Mouse (Mus musculus): ENCODE results near the gene Fhod1. TPM values are rescaled to one million over a fixed set of nuclear protein-coding genes. Genes with fewer than 3 reads are reported as not detected.

Fhod1 gene
- total and polyA plus RNA-seq, 3 experiments = 0.81 to 8.1 (median 3.1) TPM

DNA sequence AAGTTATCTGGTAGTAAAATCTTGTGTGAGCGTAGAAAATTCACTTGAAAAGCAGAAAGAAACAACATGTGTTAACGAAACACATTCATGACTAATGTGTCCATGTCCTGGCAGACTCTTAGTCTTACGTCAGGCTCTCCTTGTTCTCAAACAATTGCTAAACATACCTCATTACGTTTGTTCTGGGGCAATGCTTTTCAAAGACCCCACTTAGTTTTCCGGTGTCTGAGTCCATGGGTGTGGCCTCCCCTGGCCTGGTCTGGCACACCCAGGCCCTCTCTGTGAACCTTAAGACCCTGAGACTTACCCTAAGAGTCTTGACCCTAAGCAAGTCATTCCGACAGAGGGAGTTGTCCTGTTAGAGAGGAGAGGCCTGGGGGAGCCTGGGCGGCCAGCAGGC lies 46.2 kb upstream of the Fhod1 start:
- TF ChIP-seq BHLHE40 (IDR thresholded peaks at IDR 0.05; ENCODE audit: low read depth, low read length) (no peak), JUND (conservative IDR thresholded peaks at IDR 0.05; ENCODE audit: low read depth, low read length) (no peak), CHD1 (IDR thresholded peaks at IDR 0.05; ENCODE audit: low read depth, low read length) (no peak), IRF4 (IDR thresholded peaks at IDR 0.05; ENCODE audit: low read depth, low read length) (no peak), EP300 (IDR thresholded peaks at IDR 0.05; ENCODE audit: low read length) (no peak), SIN3A (IDR thresholded peaks at IDR 0.05; ENCODE audit: low read length) (no peak), NELFE (IDR thresholded peaks at IDR 0.05; ENCODE audit: low read depth, low read length) (no peak), JUN (IDR thresholded peaks at IDR 0.05; ENCODE audit: insufficient read depth, low read depth, low read length) (no peak), ZC3H11A (IDR thresholded peaks at IDR 0.05; ENCODE audit: low read depth, low read length) (no peak), ZNF384 (IDR thresholded peaks at IDR 0.05; ENCODE audit: low read depth, low read length) (no peak), POLR2A (IDR thresholded peaks at IDR 0.05; ENCODE audit: low read depth, low read length) (no peak)
- Histone ChIP-seq H3K27me3 (replicated peaks) (no peaks in the 10 kb centered on the region), H3K36me3 (replicated peaks in 1 of 2; ENCODE audit: control insufficient read depth in 1 of 2, insufficient read depth in 1 of 2, low read length in 1 of 2) (no peaks in the 10 kb centered on the region), H3K9ac (ENCODE audit: insufficient read depth, low read depth) (no peak overlapping the region), H3K79me2 (replicated peaks; ENCODE audit: control insufficient read depth, extremely low read depth, insufficient read depth, poor library complexity, severe bottlenecking) (no peaks in the 10 kb centered on the region), H3K4me3 (replicated peaks in 1 of 3; ENCODE audit: low read depth in 2 of 3, low read length in 2 of 3, poor library complexity in 1 of 3) (no peak overlapping the region), H3K4me1 (ENCODE audit: control insufficient read depth in 1 of 2, insufficient read depth in 2 of 2) (peaks cover 24 to 49% of the 10 kb centered on the region in 2 experiments), H3K4me2 (ENCODE audit: insufficient read depth, low read depth, poor library complexity, severe bottlenecking) (no peak overlapping the region), H3K27ac (ENCODE audit: insufficient read depth, low read depth) (no peak overlapping the region), H3K9me3 (replicated peaks; ENCODE audit: low read length) (peaks cover 3% of the 10 kb centered on the region)
- no peak for DNase-seq (ENCODE audit: extremely low read depth)
- in situ Hi-C loops (cut with MboI; ENCODE audit: low pct_ligation_motif_present, low pct_unique_long_range_greater_than_20kb, low sequenced_read_pairs) = no loop called here
- dilution Hi-C loops (cut with MboI; ENCODE audit: extremely low pct_ligation_motif_present, extremely low pct_unique_long_range_greater_than_20kb, low sequenced_read_pairs) = no loop called here

DNA sequence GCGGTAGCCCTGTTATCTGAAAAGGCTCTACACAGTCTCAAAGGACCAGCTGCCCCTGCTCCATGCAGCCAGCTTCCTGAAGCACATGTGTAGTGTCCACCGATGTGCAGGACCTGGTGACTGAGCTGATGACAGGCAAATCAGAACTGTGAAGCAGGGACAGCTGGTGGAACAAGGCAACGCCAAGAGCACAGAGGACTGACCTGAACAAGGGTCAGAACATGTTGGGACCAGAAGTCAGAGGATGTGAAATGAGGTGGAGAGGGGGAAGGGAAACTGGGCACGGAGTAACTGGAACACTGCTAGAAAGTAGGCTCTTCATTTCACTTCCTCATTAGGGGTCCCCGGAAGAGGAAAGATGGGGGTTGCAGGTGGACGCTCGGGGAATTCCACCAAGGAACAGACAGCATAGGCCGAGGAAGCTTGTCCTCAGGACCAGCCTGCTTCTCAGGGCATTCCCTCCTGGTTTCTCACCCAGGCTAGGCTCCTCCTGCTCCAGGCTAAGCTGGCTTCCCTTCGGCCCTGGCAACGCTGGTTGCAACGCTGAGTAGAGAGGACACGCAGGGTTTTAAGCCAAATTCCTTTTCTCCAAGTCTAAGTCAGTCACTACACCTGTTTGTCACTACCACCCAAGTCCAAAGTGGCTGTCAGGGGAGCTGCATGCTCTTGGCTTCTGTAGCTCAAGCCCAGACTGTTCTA lies 45.5 kb upstream of the Fhod1 start:
- Histone ChIP-seq H3K9ac (ENCODE audit: insufficient read depth, low read depth) (0 out of 2 replicates have a peak overlapping the region, but pooled peaks have one; percentile 13), H3K27me3 (replicated peaks) (no peaks in the 10 kb centered on the region), H3K4me1 (ENCODE audit: control insufficient read depth in 1 of 2, insufficient read depth in 2 of 2) (peaks cover 24 to 47% of the 10 kb centered on the region in 2 experiments), H3K27ac (ENCODE audit: insufficient read depth, low read depth) (peak overlapping the region; percentile 78), H3K4me3 (replicated peaks in 1 of 3; ENCODE audit: low read depth in 2 of 3, low read length in 2 of 3, poor library complexity in 1 of 3) (peak overlapping the region in 1 of 3 experiments; percentile 34), H3K9me3 (replicated peaks; ENCODE audit: low read length) (peaks cover 3% of the 10 kb centered on the region), H3K4me2 (ENCODE audit: insufficient read depth, low read depth, poor library complexity, severe bottlenecking) (peak overlapping the region; percentile 14), H3K36me3 (replicated peaks in 1 of 2; ENCODE audit: control insufficient read depth in 1 of 2, insufficient read depth in 1 of 2, low read length in 1 of 2) (no peaks in the 10 kb centered on the region), H3K79me2 (replicated peaks; ENCODE audit: control insufficient read depth, extremely low read depth, insufficient read depth, poor library complexity, severe bottlenecking) (no peaks in the 10 kb centered on the region)
- in situ Hi-C loops (cut with MboI; ENCODE audit: low pct_ligation_motif_present, low pct_unique_long_range_greater_than_20kb, low sequenced_read_pairs) (no loop called here), dilution Hi-C loops (cut with MboI; ENCODE audit: extremely low pct_ligation_motif_present, extremely low pct_unique_long_range_greater_than_20kb, low sequenced_read_pairs) (no loop called here)
- peak; percentile 43 for DNase-seq (ENCODE audit: extremely low read depth)
- no peak for TF ChIP-seq MAZ (IDR thresholded peaks at IDR 0.05; ENCODE audit: low read depth, low read length)
- TF ChIP-seq MAX (IDR thresholded peaks at IDR 0.05; ENCODE audit: low read length) = peak; percentile 82
- 0 out of 2 replicates have a peak, but pooled peaks have one; percentile 40 for TF ChIP-seq TBP (conservative IDR thresholded peaks at IDR 0.05; ENCODE audit: low read depth, low read length)
- TF ChIP-seq E2F4 (IDR thresholded peaks at IDR 0.05; ENCODE audit: insufficient replicate concordance, low read depth, low read length) = no peak
- TF ChIP-seq ZKSCAN1 (IDR thresholded peaks at IDR 0.05; ENCODE audit: borderline replicate concordance, low read depth, low read length) = no peak
- TF ChIP-seq SMC3 (IDR thresholded peaks at IDR 0.05; ENCODE audit: low read depth, low read length) = no peak
- no peak for TF ChIP-seq RAD21 (IDR thresholded peaks at IDR 0.05; ENCODE audit: low read depth, low read length)
- no peak for TF ChIP-seq USF1 (IDR thresholded peaks at IDR 0.05; ENCODE audit: low read depth, low read length)
- TF ChIP-seq TCF12 (IDR thresholded peaks at IDR 0.05; ENCODE audit: low read depth, low read length) = peak; percentile 71
- TF ChIP-seq MEF2A (IDR thresholded peaks at IDR 0.05; ENCODE audit: borderline replicate concordance, low read depth, low read length) = 0 out of 2 replicates have a peak, but pooled peaks have one; percentile 48
- TF ChIP-seq NRF1 (IDR thresholded peaks at IDR 0.05; ENCODE audit: low read depth, low read length) = no peak
- TF ChIP-seq CTCF (conservative IDR thresholded peaks at IDR 0.05 in 1 of 2, IDR thresholded peaks at IDR 0.05 in 1 of 2; ENCODE audit: low read depth in 2 of 2, low read length in 2 of 2) = no peak
- no peak for TF ChIP-seq MAFK (IDR thresholded peaks at IDR 0.05; ENCODE audit: insufficient replicate concordance, low read length)
- peak; percentile 93 for TF ChIP-seq CHD2 (IDR thresholded peaks at IDR 0.05; ENCODE audit: low read length)
- TF ChIP-seq ZNF384 (IDR thresholded peaks at IDR 0.05; ENCODE audit: low read depth, low read length) = no peak
- no peak for TF ChIP-seq NELFE (IDR thresholded peaks at IDR 0.05; ENCODE audit: low read depth, low read length)
- TF ChIP-seq ETS1 (conservative IDR thresholded peaks at IDR 0.05; ENCODE audit: low read depth, low read length) = peak; percentile 47
- TF ChIP-seq MXI1 (IDR thresholded peaks at IDR 0.05; ENCODE audit: low read depth, low read length) = 0 out of 2 replicates have a peak, but pooled peaks have one; percentile 46
- TF ChIP-seq EP300 (IDR thresholded peaks at IDR 0.05; ENCODE audit: low read length) = peak; percentile 91
- peak; percentile 83 for TF ChIP-seq ELF1 (IDR thresholded peaks at IDR 0.05; ENCODE audit: low read depth, low read length)
- TF ChIP-seq RCOR1 (conservative IDR thresholded peaks at IDR 0.05; ENCODE audit: low read depth, low read length) = peak; percentile 70
- TF ChIP-seq MYC (IDR thresholded peaks at IDR 0.05; ENCODE audit: low read depth, low read length) = peak; percentile 64
- 0 out of 2 replicates have a peak, but pooled peaks have one; percentile 18 for TF ChIP-seq POLR2A (IDR thresholded peaks at IDR 0.05; ENCODE audit: low read depth, low read length)
- TF ChIP-seq PAX5 (IDR thresholded peaks at IDR 0.05; ENCODE audit: low read length) = no peak
- TF ChIP-seq CHD1 (IDR thresholded peaks at IDR 0.05; ENCODE audit: low read depth, low read length) = no peak
- TF ChIP-seq ZC3H11A (IDR thresholded peaks at IDR 0.05; ENCODE audit: low read depth, low read length) = no peak

All from CH12.LX (cell line).